Mouse (Mus musculus): ENCODE results near the gene Gm6408.
A peak's percentile ranks its signal among the peaks of the same experiment; 100 is the strongest.

GRCm38 (mm10) chr5:146440273-146440672 lies 41.5 kb upstream of the Gm6408 start:
- 0 out of 2 replicates have a peak, but pooled peaks have one; percentile 24 for TF ChIP-seq CTCF (IDR thresholded peaks at IDR 0.05; ENCODE audit: low read depth)
- no peak for TF ChIP-seq EP300 (IDR thresholded peaks at IDR 0.05; ENCODE audit: low read depth)
